In the genomic region with DNA sequence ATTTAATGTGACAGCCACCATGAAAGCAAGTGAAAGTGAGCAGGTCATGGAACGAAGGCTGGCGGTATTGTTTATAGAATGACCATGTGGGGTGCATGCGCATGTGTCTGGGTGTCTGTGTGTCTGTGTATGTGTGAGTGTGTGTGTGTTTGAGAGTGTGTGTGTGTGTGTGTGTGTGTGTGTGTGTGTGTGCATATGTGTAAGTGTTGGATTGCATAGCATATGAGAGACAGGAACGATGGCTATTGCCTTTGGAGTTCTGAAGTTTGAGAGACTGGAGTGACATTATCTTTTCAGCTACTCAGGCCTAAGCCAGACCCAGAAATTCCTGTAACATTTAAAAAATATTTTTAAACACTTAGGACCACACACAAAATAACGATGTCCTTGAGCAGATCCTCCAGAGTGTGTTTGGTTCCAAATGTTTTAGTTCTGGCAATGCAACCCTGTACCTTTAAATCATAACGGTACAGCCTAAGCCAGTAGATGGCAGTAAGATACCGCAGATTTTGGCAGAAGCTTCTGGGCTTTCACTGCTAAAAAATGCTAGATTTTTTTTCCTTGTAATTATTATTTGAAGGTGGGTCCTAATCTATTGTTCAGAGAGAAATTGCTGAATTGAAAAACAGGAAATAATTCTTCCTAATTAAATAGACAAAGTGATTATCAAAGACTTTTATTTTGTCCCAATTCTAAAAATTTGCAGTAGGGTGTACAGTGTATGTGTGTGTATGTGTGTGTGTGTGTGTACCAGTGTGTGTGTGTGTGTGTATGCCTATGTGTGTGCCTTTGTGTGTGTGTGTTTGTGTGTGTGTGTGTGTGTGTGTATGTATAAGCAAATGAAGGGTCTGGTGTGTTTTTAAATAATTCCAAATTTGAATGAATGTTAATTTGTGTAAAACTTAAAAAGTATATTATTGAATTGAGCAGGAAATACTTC, we compare ENCODE assay signal across 9 mouse cellular contexts.
A peak's percentile ranks its signal among the peaks of the same experiment; 100 is the strongest.
DNase-seq lines count a peak whose midpoint lies in the region; ATAC-seq and TF ChIP-seq lines count a peak whose summit lies in the region.
"Had no signal": no experiment of that assay in that cellular context is flagged by ENCODE, and none has a peak within 500 bp of the region (broad histone marks: within the 10 kb centered on the region; RNA-seq: fewer than 3 reads in every experiment).

No protein-coding gene starts in this region.

- no peaks in the 10 kb centered on the region for H3K27me3 ChIP-seq in liver, adult 2 months (ENCODE audit: control insufficient read depth, insufficient read depth, low read length)
- no peaks in the 10 kb centered on the region for H3K27me3 ChIP-seq in liver, embryonic 11.5 days (replicated peaks; ENCODE audit: control insufficient read depth, insufficient read depth, low read length)
- H3K27me3 ChIP-seq in forebrain, postnatal 0 days (ENCODE audit: insufficient read depth, low read length), result no peaks in the 10 kb centered on the region
- H3K27me3 ChIP-seq: stomach, embryonic 15.5 days had no signal

- H3K4me2 ChIP-seq in liver, embryonic 11.5 days, result no peak overlapping the region
- no peak overlapping the region for H3K4me2 ChIP-seq in forebrain, postnatal 0 days (ENCODE audit: low read depth)
- H3K4me2 ChIP-seq: stomach, embryonic 15.5 days had no signal

- no peak overlapping the region for H3K9ac ChIP-seq in liver, adult 2 months (ENCODE audit: low read depth, low read length)
- H3K9ac ChIP-seq in liver, embryonic 11.5 days (ENCODE audit: low read depth, low read length), result no peak overlapping the region
- no peak overlapping the region for H3K9ac ChIP-seq in forebrain, postnatal 0 days
- H3K9ac ChIP-seq: stomach, embryonic 15.5 days had no signal

- DNase-seq in liver, adult 2 months (ENCODE audit: extremely low read depth, low read depth, low spot score), result peak; percentile 46
- DNase-seq in liver, embryonic 11.5 days (ENCODE audit: low spot score), result no peak
- DNase-seq in adrenal gland, postnatal 25 days, result peak; percentile 3
- DNase-seq in forebrain, postnatal 0 days, result peak; percentile 89
- peak; percentile 32 to 75 for DNase-seq in layer of hippocampus, adult 18-20 months (ENCODE audit: low spot score in 2 of 2)
- peak; percentile 60 for DNase-seq in mesoderm, embryonic 11.5 days (ENCODE audit: low read depth, low spot score)

- 53% methylated on average over 7 of the region's 7 CpGs for WGBS in liver, adult 2 months
- 62% methylated on average over 7 of the region's 7 CpGs for WGBS in liver, embryonic 11.5 days
- WGBS in forebrain, postnatal 0 days, result 52% methylated on average over 7 of the region's 7 CpGs

- H3K4me1 ChIP-seq in liver, adult 2 months (ENCODE audit: control insufficient read depth, insufficient read depth, low read length), result peaks cover 15% of the 10 kb centered on the region
- H3K4me1 ChIP-seq in liver, embryonic 11.5 days (replicated peaks; ENCODE audit: control insufficient read depth, insufficient read depth, low read length), result no peaks in the 10 kb centered on the region
- H3K4me1 ChIP-seq in forebrain, postnatal 0 days (ENCODE audit: insufficient read depth), result no peaks in the 10 kb centered on the region
- H3K4me1 ChIP-seq: stomach, embryonic 15.5 days had no signal

- no peak; the same call in 1 of the 2 replicates for ATAC-seq in liver, embryonic 11.5 days (replicated peaks; ENCODE audit: low FRiP score)
- peak; percentile 88 for ATAC-seq in forebrain, postnatal 0 days
- ATAC-seq in megakaryocyte-erythroid progenitor cell, adult 5-6 weeks (replicated peaks; ENCODE audit: low FRiP score, low TSS enrichment, poor library complexity, severe bottlenecking), result no peak
- ATAC-seq in monocyte, adult 5-6 weeks (replicated peaks; ENCODE audit: insufficient number of reproducible peaks, low FRiP score, low TSS enrichment, poor library complexity, severe bottlenecking), result no peak

- no peak for TF ChIP-seq POLR2A in liver, adult 2 months (IDR thresholded peaks at IDR 0.05; ENCODE audit: extremely low read depth, insufficient read depth, low read length)

- H3K27ac ChIP-seq in liver, adult 2 months (replicated peaks; ENCODE audit: insufficient read depth, low read depth, low read length), result no peak overlapping the region
- no peak overlapping the region for H3K27ac ChIP-seq in liver, embryonic 11.5 days (ENCODE audit: low read depth, low read length)
- H3K27ac ChIP-seq in forebrain, postnatal 0 days (ENCODE audit: low read depth, low read length), result no peak overlapping the region
- H3K27ac ChIP-seq: stomach, embryonic 15.5 days had no signal

- no peaks in the 10 kb centered on the region for H3K9me3 ChIP-seq in liver, embryonic 11.5 days (ENCODE audit: control insufficient read depth, low read length)
- no peaks in the 10 kb centered on the region for H3K9me3 ChIP-seq in forebrain, postnatal 0 days (ENCODE audit: low read length)
- H3K9me3 ChIP-seq: stomach, embryonic 15.5 days had no signal

- H3K79me2 ChIP-seq in liver, adult 2 months (ENCODE audit: control insufficient read depth, insufficient read depth, low read length), result no peaks in the 10 kb centered on the region

- no peak overlapping the region for H3K4me3 ChIP-seq in liver, adult 2 months (ENCODE audit: insufficient read depth, low read depth, low read length)
- H3K4me3 ChIP-seq in liver, embryonic 11.5 days (ENCODE audit: low read depth, low read length), result no peak overlapping the region
- H3K4me3 ChIP-seq in forebrain, postnatal 0 days (ENCODE audit: low read depth, low read length), result no peak overlapping the region
- H3K4me3 ChIP-seq: stomach, embryonic 15.5 days had no signal

- TF ChIP-seq CTCF in liver, adult 2 months (IDR thresholded peaks at IDR 0.05; ENCODE audit: low read depth, low read length), result no peak
- TF ChIP-seq CTCF in forebrain, postnatal 0 days (IDR thresholded peaks at IDR 0.05; ENCODE audit: low read depth), result peak; percentile 82

- no peaks in the 10 kb centered on the region for H3K36me3 ChIP-seq in liver, adult 2 months (ENCODE audit: control insufficient read depth, insufficient read depth, low read length)
- no peaks in the 10 kb centered on the region for H3K36me3 ChIP-seq in liver, embryonic 11.5 days (ENCODE audit: control insufficient read depth, insufficient read depth, low read length)
- no peaks in the 10 kb centered on the region for H3K36me3 ChIP-seq in forebrain, postnatal 0 days (ENCODE audit: insufficient read depth)
- H3K36me3 ChIP-seq: stomach, embryonic 15.5 days had no signal
